Mouse (Mus musculus): ENCODE results near the gene Fgfbp3.
"Not testable (repeated sequence)": the region's sequence is repeated elsewhere in the genome, so short reads cannot be mapped to it uniquely, and the experiment has no call there.

Fgfbp3 gene

DNA sequence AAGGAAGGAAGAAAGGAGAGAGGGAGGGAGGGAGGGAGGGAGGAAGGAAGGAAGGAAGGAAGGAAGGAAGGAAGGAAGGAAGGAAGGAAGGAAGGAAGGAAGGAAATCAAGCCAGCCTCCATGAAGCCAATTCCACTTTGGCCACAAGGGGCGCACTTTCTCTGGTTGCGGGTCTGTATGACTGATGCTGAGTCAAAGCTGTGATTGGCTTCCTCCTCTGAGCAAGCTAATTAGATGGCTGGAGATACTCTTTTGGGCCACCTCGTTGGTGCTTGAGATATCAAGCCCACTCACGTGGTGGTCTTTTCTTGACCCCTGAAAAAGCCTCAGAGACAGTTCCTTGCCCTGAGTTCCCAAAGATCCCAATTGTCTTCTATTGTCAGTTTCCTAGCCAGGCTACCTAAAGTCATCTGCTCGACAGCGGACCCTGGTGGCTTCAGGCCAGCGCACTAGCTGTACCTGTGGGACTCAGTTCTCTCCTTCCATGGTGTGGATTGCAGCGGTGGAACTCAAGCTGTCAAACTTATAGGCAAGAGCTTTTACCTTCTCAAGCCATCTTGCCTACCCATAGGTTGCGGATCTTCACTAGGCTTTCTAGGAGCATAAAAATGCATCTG is 9.6 kb downstream of the Fgfbp3 start:
- DNase-seq = peak; percentile 87 to 92

DNA sequence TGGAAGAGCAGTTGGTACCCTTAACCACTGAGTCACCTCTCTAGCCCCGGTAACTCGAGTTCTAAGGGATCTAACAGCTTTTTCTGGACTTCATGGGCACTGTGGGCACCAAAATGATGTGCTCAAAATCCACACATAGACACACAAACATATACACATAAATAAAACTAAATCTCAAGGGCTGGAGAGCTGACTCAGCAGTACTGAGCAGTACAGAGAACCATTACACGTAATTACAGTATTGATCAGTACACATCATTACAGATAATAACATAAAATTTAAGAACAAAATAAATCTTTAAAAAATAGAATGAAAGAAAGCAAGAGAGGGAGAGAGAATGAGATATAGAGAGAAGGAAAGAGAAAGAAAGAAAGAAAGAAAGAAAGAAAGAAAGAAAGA is 10.3 kb downstream of the Fgfbp3 start:
- no peak for DNase-seq

DNA sequence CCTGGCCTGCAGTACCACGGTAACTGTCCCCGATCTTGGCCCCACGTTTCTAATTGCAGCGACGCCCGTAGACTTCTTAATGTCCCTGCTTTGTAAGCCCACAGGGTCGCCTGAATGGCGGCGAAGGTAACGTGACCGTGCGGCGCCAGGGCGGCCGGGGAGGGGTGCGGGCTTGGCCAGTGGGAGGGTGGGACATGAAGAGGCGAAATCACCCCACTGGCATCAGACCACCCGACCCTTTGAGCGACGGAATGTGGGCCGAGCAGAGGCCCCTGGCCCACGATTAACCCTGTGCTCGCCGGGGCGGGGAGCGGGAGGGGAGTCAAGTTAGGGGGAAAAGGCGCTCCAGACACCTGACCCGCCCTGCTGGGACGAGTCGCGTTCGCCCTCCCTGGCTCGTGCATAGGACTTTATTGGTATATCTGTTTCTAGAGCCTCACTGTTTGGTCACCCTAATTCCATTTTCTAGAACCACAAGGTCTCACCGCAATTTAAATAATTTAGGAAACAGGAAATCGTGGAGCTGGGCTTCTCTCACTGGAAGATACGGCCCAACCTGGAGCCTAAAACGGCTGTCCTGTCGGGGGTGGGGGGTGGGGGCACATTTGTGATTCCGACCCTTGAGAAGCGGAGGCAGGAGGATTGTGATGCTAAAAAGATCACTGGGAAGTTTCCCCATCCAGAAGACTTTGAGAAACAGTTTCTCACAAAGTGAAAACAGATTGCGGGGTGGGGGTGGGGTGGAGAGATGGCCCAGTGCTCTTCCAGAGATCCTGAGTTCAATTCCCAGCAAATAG is 15.0 kb downstream of the Fgfbp3 start:
- peak; percentile 82 to 83 for DNase-seq

DNA sequence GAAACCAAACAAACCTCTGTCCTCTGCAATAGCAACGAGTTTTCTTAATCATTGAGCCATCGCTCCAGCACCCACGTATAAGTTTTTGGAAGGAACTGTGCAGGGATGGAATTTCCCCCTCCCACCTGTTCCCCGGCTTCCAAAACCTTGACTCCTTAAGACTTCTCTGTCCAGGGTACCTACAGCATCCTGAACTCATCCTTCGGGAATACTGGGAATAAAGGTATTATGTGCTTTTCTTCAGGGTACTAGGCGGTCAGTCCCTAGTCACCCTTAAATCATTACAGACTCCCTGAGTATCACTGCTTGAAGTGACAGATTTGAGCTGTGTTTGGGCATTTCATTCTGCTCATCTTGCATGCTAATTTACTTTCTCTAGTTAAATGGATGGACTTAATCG is 16.0 kb downstream of the Fgfbp3 start:
- no peak for DNase-seq

DNA sequence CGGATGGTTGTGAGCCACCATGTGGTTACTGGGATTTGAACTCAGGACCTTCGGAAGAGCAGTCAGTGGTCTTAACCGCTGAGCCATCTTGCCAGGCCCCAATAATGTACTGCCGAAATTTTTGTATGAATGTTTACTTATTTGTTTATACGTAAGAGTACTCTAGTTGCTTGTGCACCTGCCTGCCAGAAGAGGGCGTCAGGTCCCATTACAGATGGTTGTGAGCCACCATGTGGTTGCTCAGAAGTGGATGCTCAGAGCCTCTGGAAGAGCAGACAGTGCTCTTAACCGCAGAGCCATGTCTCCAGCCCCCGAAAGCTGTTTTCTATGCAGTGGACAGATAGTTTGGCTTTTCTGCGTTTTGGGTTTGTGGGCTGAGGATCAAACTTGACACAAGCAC is 21.6 kb downstream of the Fgfbp3 start:
- peak; percentile 61 to 62 for DNase-seq

DNA sequence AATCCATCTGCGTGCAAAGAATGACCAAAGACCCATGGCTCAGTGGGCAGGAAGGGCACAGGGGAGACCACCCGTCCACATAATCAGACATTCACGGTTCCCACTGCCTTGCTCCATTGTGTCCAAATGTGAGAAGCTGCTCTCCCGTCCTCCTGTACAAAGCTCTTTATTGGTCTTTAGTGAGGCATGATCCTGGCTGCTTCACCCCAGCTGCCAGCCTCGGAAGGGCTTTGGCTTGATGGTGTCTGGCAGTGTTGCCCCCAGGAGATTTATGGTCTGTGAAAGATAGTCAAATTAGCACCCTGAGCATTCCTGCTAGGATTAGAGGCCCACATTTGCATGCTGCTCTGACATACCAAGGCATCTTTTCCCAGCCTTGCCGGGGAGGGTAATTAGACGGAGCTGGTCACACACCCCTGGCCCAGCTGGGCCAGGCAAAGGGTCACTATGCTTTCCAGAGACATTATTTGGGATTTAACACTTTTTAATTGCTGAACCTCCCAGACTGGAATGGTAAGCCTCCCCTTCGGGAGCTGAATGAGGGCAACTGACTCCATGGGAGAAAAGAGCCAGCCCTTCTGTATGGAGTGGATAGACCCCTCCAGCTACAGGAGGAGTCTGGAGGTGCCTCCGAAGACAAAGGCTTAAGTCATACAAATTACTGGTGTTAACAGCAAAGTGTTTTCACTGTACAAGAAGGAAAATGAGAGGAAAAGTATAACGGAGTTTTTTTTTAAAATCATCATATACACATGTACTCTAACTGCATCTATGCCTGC is 22.4 kb downstream of the Fgfbp3 start:
- DNase-seq = no peak

DNA sequence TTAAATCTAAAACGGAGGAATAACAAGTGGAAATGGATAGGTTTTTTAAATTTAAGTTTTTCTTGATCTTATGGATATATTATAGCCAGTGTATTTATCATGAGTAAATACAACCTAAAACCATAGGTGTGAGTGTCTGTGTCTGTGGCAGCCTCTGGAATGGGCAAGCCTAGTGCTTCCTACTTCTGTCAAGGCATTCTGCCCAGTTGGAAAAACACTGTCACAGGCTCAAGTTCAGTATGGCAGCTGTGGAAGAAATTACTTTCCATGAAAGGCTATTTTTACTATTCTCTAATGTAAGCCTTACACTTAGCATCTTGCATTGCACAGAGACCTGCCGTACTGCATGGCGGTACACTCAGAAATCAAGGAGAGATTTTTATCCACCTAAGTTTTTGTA is 27.7 kb downstream of the Fgfbp3 start:
- DNase-seq = no peak

DNA sequence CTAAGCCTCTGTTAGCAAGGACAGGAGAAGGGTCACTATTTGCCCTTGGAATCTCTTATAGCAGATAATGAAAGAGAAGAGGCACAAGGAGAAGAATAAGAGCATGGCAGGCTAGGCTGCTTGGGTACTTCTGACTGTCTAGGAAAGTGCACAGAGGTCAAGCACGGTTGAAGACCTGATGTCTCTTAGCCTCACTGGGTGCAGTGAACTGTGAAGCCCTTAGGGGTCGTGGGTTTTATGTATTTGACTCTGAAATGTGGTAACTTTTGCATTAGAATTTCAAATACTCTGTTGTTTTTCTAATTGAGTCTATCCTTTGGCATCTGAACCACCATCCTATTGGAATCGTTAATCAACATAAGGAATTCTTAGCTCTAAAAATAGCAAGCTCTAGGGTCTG is 31.7 kb downstream of the Fgfbp3 start:
- DNase-seq = no peak

DNA sequence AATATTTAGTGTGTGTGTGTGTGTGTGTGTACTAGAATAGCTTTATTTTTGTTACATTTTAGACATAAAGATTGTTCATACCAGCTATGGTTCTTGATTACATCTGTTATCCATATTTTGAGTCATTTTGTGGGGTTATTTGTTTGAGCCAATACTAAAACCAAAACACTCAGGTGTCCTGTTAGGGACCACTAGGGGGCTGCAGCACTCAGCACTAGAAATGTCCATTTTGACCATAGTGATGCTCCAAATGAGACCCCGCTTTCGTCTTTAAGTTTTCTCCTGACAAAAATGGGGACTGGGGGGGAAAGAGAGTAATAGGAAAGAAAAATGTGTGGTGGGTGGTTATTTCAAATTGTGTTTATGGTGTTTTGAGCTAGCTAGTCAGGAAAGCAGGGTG is 33.1 kb downstream of the Fgfbp3 start:
- DNase-seq = peak; percentile 48 to 50

DNA sequence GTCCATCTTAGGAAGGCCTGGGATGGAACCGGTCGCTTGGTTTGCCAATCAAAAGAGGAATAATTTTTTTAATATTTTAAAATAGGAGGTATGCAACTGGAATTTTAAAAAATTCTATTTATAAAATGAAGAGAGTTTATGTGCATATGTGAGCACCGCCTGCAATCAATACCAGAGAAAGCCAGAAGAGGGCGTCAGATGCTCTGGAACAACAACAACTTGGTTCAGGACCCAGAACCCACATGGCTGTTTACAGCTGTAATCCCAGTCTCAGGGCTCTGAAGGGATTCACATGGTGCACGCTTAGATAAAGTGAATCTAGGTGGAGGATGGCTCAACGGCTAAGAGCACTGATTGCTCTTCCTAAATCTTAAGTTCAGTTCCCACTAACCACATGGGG is 36.3 kb downstream of the Fgfbp3 start:
- peak; percentile 60 to 64 for DNase-seq

DNA sequence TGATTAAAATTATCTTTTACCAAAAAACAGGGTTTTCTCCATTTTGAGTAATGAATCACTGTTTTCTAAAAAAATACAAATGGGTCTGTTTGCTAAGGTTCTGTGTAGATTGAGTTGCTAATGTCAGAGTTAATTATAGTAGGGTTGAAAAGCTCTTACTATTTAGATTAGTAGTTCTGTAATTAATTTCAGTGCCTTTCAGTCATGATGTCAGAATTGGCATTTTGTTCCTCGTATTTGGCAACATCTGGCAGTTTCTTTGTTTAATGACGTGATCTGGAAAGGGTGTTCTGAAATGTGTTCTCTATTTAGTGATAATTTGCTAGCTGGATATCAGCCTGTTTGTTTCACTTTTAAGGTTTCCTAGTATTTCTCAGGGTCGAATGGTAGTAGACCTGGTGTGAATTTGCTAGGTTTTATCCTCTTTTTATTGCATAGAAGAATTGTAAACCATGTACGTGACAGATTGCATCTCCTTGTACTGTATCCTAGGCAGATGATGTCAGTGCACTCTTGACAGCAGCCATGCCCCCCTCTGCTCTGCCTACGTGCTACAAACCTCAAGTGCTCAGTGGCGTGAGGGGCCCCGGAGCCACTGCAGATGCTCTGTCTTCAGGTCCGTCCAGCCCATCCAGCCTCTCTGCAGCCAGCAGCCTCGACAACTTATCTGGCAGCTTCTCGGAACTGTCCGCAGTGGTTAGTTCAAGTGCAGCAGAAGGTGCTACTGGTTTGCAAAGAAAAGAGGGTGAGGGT is 40.5 kb downstream of the Fgfbp3 start:
- DNase-seq = no peak

DNA sequence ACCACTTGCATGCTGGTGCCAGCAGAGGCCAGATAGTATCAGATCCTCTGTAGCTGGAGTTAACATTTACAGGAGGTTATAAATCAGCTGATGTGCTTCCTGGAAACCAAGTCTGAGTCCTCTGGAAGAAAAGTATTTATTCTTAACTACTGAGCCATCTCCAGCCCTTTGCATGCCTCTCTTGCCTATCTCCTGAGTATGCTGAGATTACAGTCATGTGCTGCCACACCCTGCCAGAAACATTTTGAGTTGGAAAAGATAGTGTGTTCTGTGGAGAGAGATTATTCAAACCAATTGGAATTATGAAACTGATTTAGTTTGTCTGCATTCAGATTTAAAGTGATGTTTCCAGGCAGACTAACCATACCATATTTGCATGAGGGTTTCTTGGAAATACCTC is 42.1 kb downstream of the Fgfbp3 start:
- DNase-seq = no peak

DNA sequence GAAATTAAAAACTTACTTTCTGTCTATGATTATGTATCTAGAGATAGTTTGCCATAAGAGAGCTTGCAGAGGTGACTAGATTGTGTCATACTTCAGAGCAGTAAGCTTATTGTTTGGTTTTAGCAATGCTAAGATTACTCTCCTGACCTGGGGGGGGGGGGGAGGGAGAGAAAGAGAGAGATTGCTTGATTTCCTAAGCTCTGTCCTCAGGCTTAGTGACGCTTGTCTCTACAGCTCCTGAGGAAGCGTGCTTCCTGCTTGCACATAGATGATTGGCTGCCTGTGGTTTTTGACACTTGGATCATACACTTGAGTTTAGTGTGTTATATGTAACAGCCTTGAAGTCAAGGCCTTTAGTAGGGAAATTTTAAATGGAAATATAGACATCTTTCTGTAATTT is 44.8 kb downstream of the Fgfbp3 start:
- DNase-seq = no peak

DNA sequence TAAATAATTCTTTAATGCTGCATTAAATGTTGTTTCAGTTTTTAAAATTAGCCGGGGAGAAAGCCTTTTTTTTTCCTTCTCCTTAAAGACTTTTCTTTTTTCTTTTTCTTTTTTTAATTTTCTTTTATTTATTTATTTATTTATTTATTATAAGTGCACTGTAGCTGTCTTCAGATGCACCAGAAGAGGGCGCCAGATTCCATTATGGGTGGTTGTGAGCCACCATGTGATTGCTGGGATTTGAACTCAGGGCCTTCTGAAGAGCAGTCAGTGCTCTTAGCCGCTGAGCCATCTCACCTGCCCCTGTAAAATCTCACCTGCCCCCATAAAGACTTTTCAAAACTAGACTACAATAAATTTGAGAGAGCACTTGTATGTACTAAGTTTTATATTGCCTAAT is 50.7 kb downstream of the Fgfbp3 start:
- DNase-seq = not testable (repeated sequence)
